Mouse (Mus musculus): ENCODE data around the gene Map2k3.

DNA sequence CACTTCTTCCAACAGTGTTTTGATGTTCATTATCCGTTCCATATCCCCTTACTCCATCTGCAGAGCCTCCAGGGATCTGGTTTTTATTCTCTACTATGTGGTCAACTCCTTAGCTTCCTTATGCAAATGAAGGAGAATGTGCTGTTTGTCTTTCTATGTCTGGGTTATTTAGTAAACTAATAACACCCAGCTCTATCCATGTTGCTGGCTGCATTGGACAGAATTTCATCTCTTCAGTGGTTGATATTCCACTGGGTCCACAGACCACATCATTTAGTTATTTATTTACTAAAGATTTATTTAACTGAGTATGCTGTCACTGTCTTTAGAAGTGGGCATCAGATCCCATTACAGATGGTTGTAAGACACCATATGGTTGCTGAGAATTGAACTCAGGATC, 29.3 kb downstream of the Map2k3 start:
- no peak for TF ChIP-seq CTCF (IDR thresholded peaks at IDR 0.05; ENCODE audit: borderline replicate concordance, insufficient read depth, low read depth, low read length)
- no peak for TF ChIP-seq POLR2A (IDR thresholded peaks at IDR 0.05; ENCODE audit: borderline replicate concordance, insufficient read depth, low read length)
